Mouse (Mus musculus) cerebellum, postnatal 10 days (tissue): ENCODE results near the gene Pde4d.

Experiments used
- DNase-seq, 2 experiments: peaks; one replicate each; pipeline ENCODE4 v3.0.0; 2021; ENCODE audit warnings: mixed read lengths in 2 of 2

Gene Pde4d

GRCm38 (mm10) chr13:109317644-109318043, 867.9 kb downstream of the Pde4d start:
- DNase-seq = no peak

DNA sequence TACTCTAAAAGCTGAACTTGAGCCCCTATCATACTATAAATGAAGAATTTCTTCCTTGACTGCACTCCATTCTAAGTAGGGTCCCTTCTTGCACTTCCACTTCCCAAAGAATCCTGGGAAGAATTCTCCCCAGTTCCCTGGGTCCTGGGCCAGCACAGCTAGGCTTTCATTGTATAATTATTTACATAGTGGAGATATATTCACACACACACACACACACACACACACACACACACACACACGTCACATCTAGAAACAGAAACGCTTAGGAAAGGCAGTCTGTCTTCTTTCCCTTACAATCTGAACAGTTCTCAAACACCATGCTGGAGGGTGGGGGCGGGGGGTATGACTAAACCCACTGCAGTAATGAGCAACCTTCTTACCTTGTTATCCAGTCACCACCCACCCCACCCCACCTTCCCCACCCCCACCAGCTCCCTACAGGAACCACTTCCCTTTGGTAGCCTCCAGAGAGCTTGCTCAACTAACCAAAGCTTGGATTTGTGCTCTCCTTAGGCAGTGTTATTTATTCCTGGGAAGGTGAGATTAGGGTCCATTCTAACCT, 868.8 kb downstream of the Pde4d start:
- no peak for DNase-seq

DNA sequence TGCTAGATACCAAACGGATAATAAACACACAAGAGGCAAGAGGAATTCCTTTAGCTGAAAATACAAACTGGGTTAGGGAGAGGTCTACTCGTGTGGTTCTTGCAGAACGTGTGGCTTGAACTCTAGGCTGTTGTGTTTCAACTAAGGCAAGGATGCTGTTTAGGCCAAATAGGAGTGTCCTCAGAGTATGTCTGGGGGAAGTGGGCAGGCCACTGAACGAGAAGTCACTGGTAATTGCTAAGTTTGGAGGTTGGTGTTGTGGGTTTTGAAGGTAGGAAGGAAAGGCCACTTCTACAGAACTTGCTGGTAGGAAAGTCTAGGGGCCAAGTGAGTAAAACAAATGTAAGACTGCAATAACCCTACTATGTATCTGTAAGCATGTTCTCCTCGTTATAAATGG, 876.3 kb downstream of the Pde4d start:
- DNase-seq = no peak

- DNase-seq = no peak
These were observed 881.8 kb downstream of the Pde4d start for GRCm38 (mm10) chr13:109331563-109331962.

DNA sequence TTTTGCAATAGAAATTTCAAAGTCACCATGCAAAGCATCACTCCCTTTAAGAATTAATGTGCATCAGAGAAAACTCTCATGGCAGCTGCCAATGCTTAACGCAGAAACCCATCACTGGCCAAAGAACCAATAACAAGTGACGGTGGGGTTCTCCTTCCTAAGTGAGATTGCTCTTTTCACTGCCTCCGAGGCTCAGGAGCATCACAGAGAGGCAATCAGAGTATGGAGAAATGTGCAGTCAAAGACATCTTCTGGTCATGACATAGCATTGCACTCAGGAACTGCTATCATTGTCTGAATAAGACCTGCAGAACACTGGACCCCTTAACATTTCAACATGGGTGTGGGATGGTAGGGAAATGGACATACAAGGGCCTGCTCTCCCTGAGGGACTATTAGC, 892.2 kb downstream of the Pde4d start:
- DNase-seq = peak in 1 of 2 experiments; percentile 21

- DNase-seq = no peak
These were observed 892.7 kb downstream of the Pde4d start for GRCm38 (mm10) chr13:109342469-109342868.

GRCm38 (mm10) chr13:109343596-109343995, 893.8 kb downstream of the Pde4d start:
- DNase-seq = peak; percentile 85 to 90

- peak; percentile 97 to 98 for DNase-seq
These were observed 898.0 kb downstream of the Pde4d start for GRCm38 (mm10) chr13:109347770-109348169.

DNA sequence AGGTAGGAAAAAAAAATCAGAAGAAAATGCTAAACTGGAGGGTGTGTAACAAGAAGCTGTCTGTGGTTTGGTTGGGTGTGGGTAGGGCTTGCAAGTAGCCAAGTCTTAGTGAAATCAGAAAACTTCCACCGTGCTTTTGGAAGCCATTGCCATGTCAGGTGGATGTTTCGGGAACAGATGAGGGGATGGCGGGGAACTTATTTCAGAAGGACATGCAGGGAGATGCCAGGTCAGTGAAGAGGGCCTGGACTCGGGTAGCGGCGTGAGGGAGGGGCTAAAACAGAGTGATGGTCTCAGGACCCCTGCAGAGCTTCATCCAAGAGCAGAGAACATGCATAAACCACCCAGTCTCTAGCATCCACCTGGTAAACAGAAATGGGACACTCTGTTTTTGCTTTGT, 898.6 kb downstream of the Pde4d start:
- DNase-seq = peak; percentile 27 to 32

- no peak for DNase-seq
These were observed 900.4 kb downstream of the Pde4d start for GRCm38 (mm10) chr13:109350100-109350499.

DNA sequence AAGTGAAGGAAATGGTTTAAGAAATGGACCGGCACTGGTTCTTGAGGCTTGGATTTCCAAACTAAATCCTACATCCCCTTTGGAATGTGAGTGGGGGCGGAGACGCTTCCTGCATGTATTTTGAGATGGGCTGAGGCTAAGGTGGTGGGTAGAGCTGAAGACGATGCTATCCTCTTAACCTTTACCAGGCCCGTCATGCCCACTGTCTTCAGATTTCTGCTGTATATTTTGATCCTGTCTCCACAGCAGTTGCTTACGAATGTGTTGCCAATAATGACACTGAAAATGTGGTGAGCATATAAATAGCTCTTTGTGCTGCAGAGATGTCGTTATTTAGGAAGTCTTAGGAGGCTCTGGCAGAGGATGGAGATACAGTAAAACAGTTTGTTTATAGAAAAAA, 904.3 kb downstream of the Pde4d start:
- no peak for DNase-seq

- peak in 1 of 2 experiments; percentile 19 for DNase-seq
These were observed 906.5 kb downstream of the Pde4d start for GRCm38 (mm10) chr13:109356252-109356651.

DNA sequence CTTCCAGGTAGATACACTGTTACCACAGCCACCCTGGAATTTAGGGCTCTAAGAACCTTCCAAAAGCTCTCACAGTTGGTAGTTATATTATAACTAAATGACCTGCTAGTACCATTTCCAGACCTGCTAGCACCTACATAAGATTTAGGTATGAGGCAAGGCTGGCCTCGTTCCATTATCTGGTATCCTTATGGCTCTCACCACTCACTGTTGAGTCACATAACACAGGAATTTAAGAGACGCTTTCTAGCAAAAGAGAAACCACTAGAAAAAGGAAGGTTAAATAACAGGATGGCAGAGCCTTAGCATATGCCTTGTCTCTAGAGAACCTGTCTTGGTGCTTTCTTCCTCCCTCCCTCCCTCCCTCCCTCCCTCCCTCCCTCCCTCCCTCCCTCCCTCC, 910.2 kb downstream of the Pde4d start:
- DNase-seq = no peak

GRCm38 (mm10) chr13:109362340-109362739, 912.6 kb downstream of the Pde4d start:
- DNase-seq = peak; percentile 47 to 65

GRCm38 (mm10) chr13:109374465-109374864, 924.7 kb downstream of the Pde4d start:
- DNase-seq = no peak

GRCm38 (mm10) chr13:109376681-109377080, 926.9 kb downstream of the Pde4d start:
- no peak for DNase-seq

GRCm38 (mm10) chr13:109380149-109380548, 930.4 kb downstream of the Pde4d start:
- DNase-seq = no peak

- DNase-seq = peak; percentile 24 to 32
These were observed 939.0 kb downstream of the Pde4d start for GRCm38 (mm10) chr13:109388626-109389220.

DNA sequence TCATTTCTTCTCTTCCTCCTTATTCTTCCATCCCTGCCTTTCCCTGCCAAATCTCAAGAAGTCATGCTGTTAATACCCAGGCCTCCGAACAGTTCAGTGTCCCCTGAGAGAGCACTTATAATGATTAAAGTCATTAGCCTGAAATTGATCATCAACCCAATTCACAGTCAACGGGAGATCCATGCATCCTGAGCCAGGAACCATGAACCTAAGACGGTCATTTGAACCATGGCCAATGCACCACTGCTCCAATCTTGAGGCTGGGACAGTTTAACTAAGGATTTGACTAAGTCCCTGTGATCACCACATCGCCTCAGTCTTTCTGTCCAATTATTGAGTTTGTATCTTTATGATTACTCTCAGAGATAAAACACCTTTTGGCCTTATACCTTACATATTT, 952.6 kb downstream of the Pde4d start:
- no peak for DNase-seq

- DNase-seq = no peak
These were observed 953.2 kb downstream of the Pde4d start for GRCm38 (mm10) chr13:109402936-109403335.

GRCm38 (mm10) chr13:109406341-109406740, 956.6 kb downstream of the Pde4d start:
- no peak for DNase-seq

DNA sequence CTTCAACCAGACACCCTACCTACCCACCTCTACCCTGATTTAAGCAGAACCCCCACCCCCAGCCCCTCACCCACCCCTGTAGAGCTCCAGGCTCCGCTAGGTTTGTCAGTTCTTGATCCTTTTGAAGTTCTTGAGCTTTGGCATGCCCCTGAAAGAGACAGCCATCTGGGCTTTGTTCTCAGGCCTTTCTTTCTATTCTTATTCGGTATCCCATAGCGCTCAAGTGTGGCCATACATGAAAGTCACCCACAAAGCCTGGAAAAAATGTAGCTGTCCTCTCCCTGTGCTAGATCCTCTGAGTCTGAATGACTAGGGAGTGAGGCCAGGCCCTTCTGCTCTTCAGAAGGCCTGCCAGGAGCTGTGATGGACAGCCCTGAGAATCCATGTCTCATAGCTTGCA, 957.6 kb downstream of the Pde4d start:
- peak; percentile 18 to 20 for DNase-seq

- DNase-seq = no peak
These were observed 970.7 kb downstream of the Pde4d start for GRCm38 (mm10) chr13:109420426-109420825.

- peak in 1 of 2 experiments; percentile 14 for DNase-seq
These were observed 975.2 kb downstream of the Pde4d start for GRCm38 (mm10) chr13:109424906-109425305.

DNA sequence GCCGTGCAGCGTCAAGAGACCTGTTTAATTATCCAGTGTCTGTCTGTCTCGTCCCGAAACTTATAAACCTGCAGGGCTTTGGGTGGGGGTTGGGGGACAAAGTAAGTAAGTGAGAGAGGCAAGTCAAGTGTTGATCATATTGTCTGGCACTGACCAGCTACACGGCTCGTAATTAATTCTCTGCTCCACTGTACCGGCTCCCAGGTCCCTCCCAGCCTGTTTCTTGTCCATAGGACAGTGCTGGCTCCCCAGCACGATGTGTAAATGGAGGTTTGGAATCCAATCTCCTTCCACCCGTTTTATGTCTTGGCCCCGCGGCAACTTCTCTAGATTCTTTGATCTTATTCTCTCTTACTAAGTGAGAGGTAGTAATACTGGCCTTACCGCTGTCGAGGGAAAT, 975.8 kb downstream of the Pde4d start:
- no peak for DNase-seq
